Mouse (Mus musculus) neural tube, embryonic 11.5 days (tissue): ENCODE measurements around the gene Gpr155. TPM values are rescaled to one million over a fixed set of nuclear protein-coding genes. Genes with fewer than 3 reads are reported as not detected.
A peak's percentile ranks its signal among the peaks of the same experiment; 100 is the strongest.

Experiments
- ATAC-seq: fragments of 200-750 bp; cut with Nextera tagmentation; 2 replicates; pipeline ENCODE4 v1.8.0; 2017; ENCODE audit warnings: moderate number of reproducible peaks, mild to moderate bottlenecking, moderate TSS enrichment, moderate library complexity; ENCODE audit not compliant: insufficient read depth, low FRiP score, low TSS enrichment
- DNase-seq: peaks from one replicate; pipeline ENCODE4 v3.0.0-alpha.2; 2015; ENCODE audit warnings: low spot score
- H3K27ac ChIP-seq: fragments of 300-500 bp; sonication (generic); 2 replicates; pipeline ENCODE4 v1.5.1; 2014; ENCODE audit warnings: low read depth, mild to moderate bottlenecking, low read length
- H3K27me3 ChIP-seq: fragments of 300-500 bp; sonication (generic); 2 replicates; pipeline ENCODE4 v1.6.1; 2014; ENCODE audit warnings: mild to moderate bottlenecking, low read length, mixed read lengths; ENCODE audit not compliant: control insufficient read depth, insufficient read depth
- H3K36me3 ChIP-seq: fragments of 300-500 bp; sonication (generic); 2 replicates; pipeline ENCODE4 v1.6.1; 2014; ENCODE audit warnings: mild to moderate bottlenecking, low read length, moderate library complexity, mixed read lengths; ENCODE audit not compliant: control insufficient read depth, insufficient read depth
- H3K4me1 ChIP-seq: fragments of 300-500 bp; sonication (generic); 2 replicates; pipeline ENCODE4 v1.6.1; 2014; ENCODE audit warnings: low read length, mixed read lengths; ENCODE audit not compliant: control insufficient read depth, insufficient read depth
- H3K4me2 ChIP-seq: fragments of 300-500 bp; sonication (generic); 2 replicates; pipeline ENCODE4 v1.6.1; 2014; ENCODE audit warnings: low read depth, mild to moderate bottlenecking, moderate library complexity
- H3K4me3 ChIP-seq: fragments of 300-500 bp; sonication (generic); 2 replicates; pipeline ENCODE4 v1.5.1; 2014; ENCODE audit warnings: low read depth, low read length
- H3K9ac ChIP-seq: fragments of 300-500 bp; sonication (generic); 2 replicates; pipeline ENCODE4 v1.6.1; 2014; ENCODE audit warnings: mild to moderate bottlenecking, low read length
- H3K9me3 ChIP-seq: fragments of 300-500 bp; sonication (generic); 2 replicates; pipeline ENCODE4 v1.6.1; 2016; ENCODE audit warnings: low read length; ENCODE audit not compliant: control insufficient read depth
- WGBS: fragments of 180-500 bp; shearing (Covaris S2); extraction: QIAGEN DNeasy Blood & Tissue Kit; methylation state at CpG from one replicate; pipeline ENCODE4 v1.1.7; 2014; 5-methylcytosine and 5-hydroxymethylcytosine counted together
- polyA plus RNA-seq: library from polyadenylated mRNA; unstranded; fragments of >200 nt; fragmentation: Nextera tagmentation; extraction: Ambion mirVana; gene quantifications from 2 replicates; pipeline ENCODE4 v1.2.1, GENCODE M21; 2014

Gpr155 gene
- polyA plus RNA-seq, 1 experiment from 2014 or later, result 5.0 TPM

GRCm38 (mm10) chr2:73410076-73410475 is 23.7 kb upstream of the Gpr155 start:
- DNase-seq, result no peak
- WGBS, result 92% methylated on average over 8 of the region's 8 CpGs

DNA sequence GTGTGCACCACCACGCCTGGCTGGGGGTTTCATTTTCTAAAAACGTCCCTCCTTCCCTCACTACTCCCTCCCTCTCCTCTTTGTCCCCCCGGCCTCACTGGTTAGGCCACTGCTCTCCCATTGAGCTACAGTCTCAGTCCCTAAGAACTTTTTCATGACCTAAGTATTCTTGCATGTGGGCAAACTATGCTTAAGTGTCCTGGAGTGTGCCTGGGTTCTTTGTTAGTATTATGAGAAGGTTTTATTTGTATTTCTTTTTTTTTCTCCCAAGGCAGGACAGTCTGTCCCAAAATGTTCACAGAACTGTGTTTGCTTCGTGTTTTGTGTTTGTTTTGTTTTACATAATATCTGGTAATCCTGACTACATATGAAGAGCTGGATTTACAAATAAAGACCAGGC is 21.3 kb upstream of the Gpr155 start:
- no peaks in the 10 kb centered on the region for H3K36me3 ChIP-seq

More at GRCm38 (mm10) chr2:73410076-73410475, 23.7 kb upstream of the Gpr155 start:
- no peaks in the 10 kb centered on the region for H3K9me3 ChIP-seq
- no peaks in the 10 kb centered on the region for H3K27me3 ChIP-seq
- H3K4me2 ChIP-seq, result no peak overlapping the region
- no peak overlapping the region for H3K9ac ChIP-seq
- no peak overlapping the region for H3K4me3 ChIP-seq
- no peaks in the 10 kb centered on the region for H3K36me3 ChIP-seq
- ATAC-seq, result no peak
- no peak overlapping the region for H3K27ac ChIP-seq
- H3K4me1 ChIP-seq, result no peaks in the 10 kb centered on the region

DNA sequence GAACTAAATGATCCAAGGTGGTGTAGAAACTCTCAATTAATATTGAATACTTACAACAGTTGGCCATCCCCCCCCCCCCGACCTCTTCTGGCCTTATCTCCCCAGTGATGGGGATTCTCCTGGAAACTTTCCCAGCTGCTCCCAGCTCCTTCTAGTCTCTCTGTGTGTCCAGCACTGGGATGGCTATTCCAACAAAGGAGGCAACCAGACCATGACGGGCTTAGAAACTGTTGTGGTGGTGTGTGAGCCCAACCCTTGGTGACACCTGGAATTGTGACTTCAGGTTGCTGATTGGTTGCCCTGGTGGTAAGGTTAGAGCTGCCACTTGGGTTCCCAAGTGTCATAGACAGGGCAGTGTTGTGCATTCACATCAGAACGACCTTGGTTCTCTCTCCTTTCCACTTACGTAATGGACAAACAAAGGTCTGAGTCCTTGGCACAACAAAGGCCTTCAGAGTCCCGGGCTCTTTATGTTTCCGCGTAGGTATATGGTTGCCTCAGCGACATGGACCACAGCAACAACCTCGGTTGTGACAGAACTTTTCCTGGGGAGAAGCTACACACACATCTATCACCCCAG is 20.1 kb upstream of the Gpr155 start:
- Histone ChIP-seq H3K36me3 (no peaks in the 10 kb centered on the region), H3K4me2 (no peak overlapping the region), H3K27me3 (no peaks in the 10 kb centered on the region), H3K9ac (no peak overlapping the region), H3K27ac (no peak overlapping the region), H3K9me3 (no peaks in the 10 kb centered on the region), H3K4me1 (no peaks in the 10 kb centered on the region), H3K4me3 (no peak overlapping the region)
- ATAC-seq, result no peak
- WGBS, result 92% methylated on average over 9 of the region's 9 CpGs
- DNase-seq, result no peak

More for the DNA sequence above, 21.3 kb upstream of the Gpr155 start:
- H3K4me2 ChIP-seq, result no peak overlapping the region
- H3K4me1 ChIP-seq, result no peaks in the 10 kb centered on the region
- H3K4me3 ChIP-seq, result no peak overlapping the region
- H3K9ac ChIP-seq, result no peak overlapping the region
- H3K9me3 ChIP-seq, result no peaks in the 10 kb centered on the region
- no peak for DNase-seq
- ATAC-seq, result no peak
- 65% methylated on average over 4 of the region's 4 CpGs for WGBS
- H3K27ac ChIP-seq, result no peak overlapping the region
- H3K27me3 ChIP-seq, result no peaks in the 10 kb centered on the region

GRCm38 (mm10) chr2:73404980-73405379 is 18.6 kb upstream of the Gpr155 start:
- no peak for ATAC-seq
- DNase-seq, result no peak
- Histone ChIP-seq H3K36me3 (no peaks in the 10 kb centered on the region), H3K9me3 (no peaks in the 10 kb centered on the region), H3K9ac (no peak overlapping the region), H3K4me3 (no peak overlapping the region), H3K4me1 (0 out of 2 replicates have a peak, but pooled peaks cover 2% of the 10 kb centered on the region), H3K4me2 (no peak overlapping the region), H3K27me3 (no peaks in the 10 kb centered on the region), H3K27ac (no peak overlapping the region)
- WGBS, result 87% methylated on average over 7 of the region's 7 CpGs

GRCm38 (mm10) chr2:73404442-73404841 is 18.1 kb upstream of the Gpr155 start:
- Histone ChIP-seq H3K27me3 (no peaks in the 10 kb centered on the region), H3K27ac (no peak overlapping the region), H3K9ac (no peak overlapping the region), H3K4me2 (no peak overlapping the region), H3K4me3 (no peak overlapping the region), H3K36me3 (no peaks in the 10 kb centered on the region), H3K9me3 (no peaks in the 10 kb centered on the region), H3K4me1 (0 out of 2 replicates have a peak, but pooled peaks cover 2% of the 10 kb centered on the region)
- DNase-seq, result no peak
- WGBS, result 81% methylated on average over 9 of the region's 9 CpGs
- no peak for ATAC-seq

- no peak for DNase-seq
- H3K36me3 ChIP-seq, result no peaks in the 10 kb centered on the region
- H3K27ac ChIP-seq, result no peak overlapping the region
- H3K4me2 ChIP-seq, result no peak overlapping the region
- no peak for ATAC-seq
- H3K4me3 ChIP-seq, result no peak overlapping the region
- H3K27me3 ChIP-seq, result no peaks in the 10 kb centered on the region
- 80% methylated on average over 15 of the region's 15 CpGs for WGBS
- 0 out of 2 replicates have a peak, but pooled peaks cover 2% of the 10 kb centered on the region for H3K4me1 ChIP-seq
- no peaks in the 10 kb centered on the region for H3K9me3 ChIP-seq
- no peak overlapping the region for H3K9ac ChIP-seq
Measured at GRCm38 (mm10) chr2:73403385-73404013, 17.1 kb upstream of the Gpr155 start.

- no peaks in the 10 kb centered on the region for H3K27me3 ChIP-seq
- peak; percentile 68; the same call in 1 of the 2 replicates for ATAC-seq
- WGBS, result 15% methylated on average over 1 of the region's 1 CpGs
- no peak overlapping the region for H3K9ac ChIP-seq
- H3K36me3 ChIP-seq, result no peaks in the 10 kb centered on the region
- no peak overlapping the region for H3K4me2 ChIP-seq
- no peak overlapping the region for H3K4me3 ChIP-seq
- H3K9me3 ChIP-seq, result no peaks in the 10 kb centered on the region
- 0 out of 2 replicates have a peak, but pooled peaks cover 2% of the 10 kb centered on the region for H3K4me1 ChIP-seq
- DNase-seq, result no peak
- H3K27ac ChIP-seq, result no peak overlapping the region
Measured at GRCm38 (mm10) chr2:73401689-73402088, 15.3 kb upstream of the Gpr155 start.

DNA sequence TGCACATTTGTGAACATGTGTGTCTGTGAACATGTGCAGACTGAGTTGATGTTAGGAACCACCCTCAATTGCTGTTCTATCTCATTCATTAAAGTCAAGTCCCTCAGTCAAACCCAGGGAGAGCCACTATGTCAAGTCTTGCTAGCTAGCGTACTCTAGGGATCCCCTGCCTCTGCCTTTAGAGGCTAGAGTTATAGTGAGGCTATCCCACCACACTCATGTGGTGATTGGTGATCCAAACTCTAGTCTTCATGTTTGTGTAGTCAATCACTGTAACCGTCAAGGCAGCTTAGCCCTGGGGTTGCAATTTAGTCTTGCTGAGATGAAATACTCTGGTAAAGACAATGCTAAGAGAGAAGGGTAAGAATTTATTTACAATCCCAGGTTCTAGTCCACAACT is 11.1 kb upstream of the Gpr155 start:
- Histone ChIP-seq H3K27me3 (no peaks in the 10 kb centered on the region), H3K36me3 (no peaks in the 10 kb centered on the region), H3K27ac (no peak overlapping the region), H3K9me3 (no peaks in the 10 kb centered on the region), H3K9ac (no peak overlapping the region), H3K4me2 (no peak overlapping the region), H3K4me1 (0 out of 2 replicates have a peak, but pooled peaks cover 2% of the 10 kb centered on the region), H3K4me3 (no peak overlapping the region)
- 94% methylated on average over 2 of the region's 2 CpGs for WGBS
- DNase-seq (no peak), ATAC-seq (no peak)

DNA sequence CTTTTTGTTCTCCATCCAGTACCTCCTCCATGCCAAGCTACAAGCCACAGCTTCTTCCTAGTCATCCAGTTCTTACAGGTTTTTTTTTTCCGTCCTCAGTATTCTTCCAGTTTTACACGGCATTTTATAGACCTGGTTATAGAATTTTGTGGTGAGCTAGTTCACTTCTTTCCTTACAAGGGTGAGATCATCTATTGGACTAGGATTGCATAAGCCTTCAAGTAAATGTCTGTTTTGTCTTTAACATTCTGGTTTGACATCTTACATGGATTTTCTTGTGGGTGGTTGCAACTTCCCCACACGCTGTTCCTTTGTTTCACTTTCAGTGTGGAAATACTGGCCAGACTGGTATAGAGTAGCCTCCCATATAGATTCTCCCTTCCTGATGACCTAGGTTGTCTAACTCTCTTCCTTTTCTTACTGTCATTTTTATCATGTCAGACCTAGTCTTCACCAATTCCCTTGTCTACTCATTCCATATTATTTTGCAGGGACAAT is 10.5 kb upstream of the Gpr155 start:
- ATAC-seq (no peak), DNase-seq (no peak)
- H3K9ac ChIP-seq, result no peak overlapping the region
- 0 out of 2 replicates have a peak, but pooled peaks cover 2% of the 10 kb centered on the region for H3K4me1 ChIP-seq
- H3K27me3 ChIP-seq, result no peaks in the 10 kb centered on the region
- H3K4me2 ChIP-seq, result no peak overlapping the region
- H3K4me3 ChIP-seq, result no peak overlapping the region
- WGBS, result 92% methylated on average over 3 of the region's 3 CpGs
- H3K9me3 ChIP-seq, result no peaks in the 10 kb centered on the region
- H3K27ac ChIP-seq, result no peak overlapping the region
- no peaks in the 10 kb centered on the region for H3K36me3 ChIP-seq
